Mouse (Mus musculus) embryo, embryonic 10.5 days (tissue): ENCODE results near the gene Sept10.
"Not testable (repeated sequence)": the region's sequence is repeated elsewhere in the genome, so short reads cannot be mapped to it uniquely, and the experiment has no call there.

Source experiments
- DNase-seq: peaks from one replicate; pipeline ENCODE4 v3.0.0-alpha.2; 2015; ENCODE audit warnings: low spot score

The Sept10 gene

DNA sequence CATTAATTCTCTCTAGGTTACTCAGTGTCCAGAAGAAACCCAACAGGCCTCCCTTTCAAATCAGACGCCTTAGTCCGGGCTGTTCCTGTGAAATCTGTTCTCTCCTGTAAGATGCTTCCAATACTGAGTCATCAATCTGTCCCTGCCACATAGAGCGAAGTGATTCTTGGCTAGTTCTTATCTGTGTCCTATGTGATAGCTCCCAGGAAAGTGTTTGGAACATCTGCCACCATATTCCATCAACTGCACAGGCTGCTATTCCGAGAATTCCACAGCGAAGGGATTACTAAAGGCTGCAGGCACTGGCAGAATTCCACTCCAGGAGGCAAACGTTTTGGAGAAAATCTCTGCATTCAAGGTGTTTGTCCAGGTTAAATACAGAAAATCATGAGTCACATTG, 94.0 kb downstream of the Sept10 start:
- DNase-seq: no peak

DNA sequence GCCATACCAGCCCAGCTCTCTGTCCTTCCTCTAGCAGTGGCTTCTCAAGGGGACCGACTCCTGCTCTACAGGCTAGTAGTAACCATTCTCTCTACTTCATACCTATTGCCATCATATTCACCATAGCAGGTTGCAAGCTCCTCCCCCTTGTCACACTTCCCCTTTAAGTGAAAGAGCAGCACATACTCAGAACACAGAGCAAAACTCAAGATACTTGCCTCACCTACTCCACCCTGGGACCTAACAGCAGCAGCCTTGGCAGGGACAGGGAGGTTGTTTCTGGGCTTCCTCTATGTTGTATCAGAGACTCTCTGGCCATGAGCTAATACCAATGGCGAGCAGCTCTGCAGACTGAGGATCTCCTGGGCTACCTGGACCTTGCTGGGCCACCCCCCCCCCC, 96.2 kb downstream of the Sept10 start:
- no peak for DNase-seq

DNA sequence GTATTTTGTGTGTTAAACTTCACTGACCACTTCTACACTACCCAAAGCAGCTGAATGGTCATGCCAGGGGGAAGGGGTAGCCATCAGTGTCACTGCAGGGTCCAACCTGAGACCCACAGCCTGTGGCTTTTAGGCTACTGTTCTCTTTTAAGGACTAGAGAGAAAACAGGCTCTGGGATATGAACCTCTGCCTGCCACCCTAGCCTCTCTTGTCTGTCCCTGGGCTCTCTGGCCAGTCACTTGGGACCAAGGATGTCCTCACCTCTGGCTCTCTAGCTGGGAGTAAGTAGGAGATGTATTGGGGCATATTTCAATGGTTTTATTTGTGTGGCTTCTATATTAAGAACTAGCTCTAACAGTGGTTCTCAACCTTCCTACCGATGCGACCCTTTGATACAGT, 101.8 kb downstream of the Sept10 start:
- no peak for DNase-seq

DNA sequence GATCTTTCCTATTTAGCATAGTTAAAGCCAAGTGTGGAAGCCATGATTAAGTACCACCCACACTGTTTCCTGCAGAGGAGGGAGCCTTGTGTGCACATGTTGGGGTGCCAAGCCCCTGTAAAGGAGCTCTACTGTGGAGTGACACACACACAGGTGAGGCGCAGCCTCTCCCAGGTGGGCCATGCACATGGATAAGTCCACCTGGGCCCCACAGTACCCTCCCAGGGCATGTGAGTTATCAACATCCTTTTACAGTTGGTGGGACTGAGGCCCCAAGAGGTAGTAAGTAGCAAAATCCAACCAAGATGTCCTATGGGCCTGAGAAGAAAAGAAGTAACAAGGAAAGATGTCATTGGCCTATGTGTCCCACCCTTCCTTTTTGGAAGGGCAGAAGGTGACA, 102.6 kb downstream of the Sept10 start:
- no peak for DNase-seq

DNA sequence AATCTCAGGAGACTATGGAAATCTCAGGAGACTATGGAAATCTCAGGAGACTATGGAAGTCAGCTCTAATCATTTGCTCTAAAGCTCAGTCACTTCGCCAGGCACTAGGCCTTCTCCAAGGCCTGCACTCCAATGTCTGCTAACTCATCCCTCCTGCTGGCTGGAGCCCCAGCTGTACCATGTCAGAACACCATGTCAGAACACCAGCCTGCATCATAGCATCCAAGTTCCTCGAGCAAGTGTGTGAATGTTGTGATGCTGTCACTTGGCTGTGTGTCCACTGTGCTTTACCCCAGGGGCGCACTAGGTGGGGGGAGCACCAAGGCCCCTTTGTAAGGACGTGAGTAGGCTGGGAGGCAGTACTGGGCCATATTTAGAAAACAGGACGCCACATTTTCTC, 104.1 kb downstream of the Sept10 start:
- no peak for DNase-seq

DNA sequence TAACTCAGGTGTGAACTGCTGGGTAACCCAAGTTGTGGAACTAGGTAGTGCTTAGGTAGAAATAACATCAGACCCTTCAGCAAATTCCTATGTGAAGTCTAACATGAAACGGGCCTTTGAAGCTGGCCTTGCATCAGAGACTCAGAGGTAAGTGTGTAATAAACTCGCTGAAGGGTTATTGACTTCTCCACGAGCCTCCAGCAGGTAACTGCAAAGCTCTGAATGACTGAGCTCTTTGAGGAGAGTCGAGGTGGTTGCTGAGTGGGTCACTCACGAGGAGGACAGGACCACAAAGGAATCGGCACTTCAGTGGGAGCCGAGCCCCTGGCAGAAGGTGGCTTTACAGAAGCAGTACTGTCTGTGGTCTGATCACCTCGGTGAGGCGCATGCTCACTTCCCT, 105.3 kb downstream of the Sept10 start:
- DNase-seq: no peak

DNA sequence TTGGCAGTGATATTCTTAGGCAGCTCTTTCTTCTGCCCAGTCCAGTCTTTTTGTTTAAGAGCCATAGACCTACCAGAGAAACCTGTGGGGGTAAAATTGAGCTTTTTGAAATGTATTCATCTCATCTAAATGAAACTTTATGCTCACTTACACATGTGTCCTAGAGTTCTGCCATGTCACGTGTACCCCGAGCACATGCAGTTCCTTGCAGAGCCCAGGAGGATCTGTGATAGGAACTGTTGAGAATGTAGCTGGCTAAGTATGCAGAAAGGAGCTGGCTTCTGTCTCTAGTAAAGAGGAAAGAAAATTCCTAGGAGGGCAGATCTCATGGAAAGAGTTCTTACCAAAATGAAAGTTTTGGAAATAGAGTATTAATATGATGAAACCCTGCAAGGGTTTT, 106.0 kb downstream of the Sept10 start:
- no peak for DNase-seq

DNA sequence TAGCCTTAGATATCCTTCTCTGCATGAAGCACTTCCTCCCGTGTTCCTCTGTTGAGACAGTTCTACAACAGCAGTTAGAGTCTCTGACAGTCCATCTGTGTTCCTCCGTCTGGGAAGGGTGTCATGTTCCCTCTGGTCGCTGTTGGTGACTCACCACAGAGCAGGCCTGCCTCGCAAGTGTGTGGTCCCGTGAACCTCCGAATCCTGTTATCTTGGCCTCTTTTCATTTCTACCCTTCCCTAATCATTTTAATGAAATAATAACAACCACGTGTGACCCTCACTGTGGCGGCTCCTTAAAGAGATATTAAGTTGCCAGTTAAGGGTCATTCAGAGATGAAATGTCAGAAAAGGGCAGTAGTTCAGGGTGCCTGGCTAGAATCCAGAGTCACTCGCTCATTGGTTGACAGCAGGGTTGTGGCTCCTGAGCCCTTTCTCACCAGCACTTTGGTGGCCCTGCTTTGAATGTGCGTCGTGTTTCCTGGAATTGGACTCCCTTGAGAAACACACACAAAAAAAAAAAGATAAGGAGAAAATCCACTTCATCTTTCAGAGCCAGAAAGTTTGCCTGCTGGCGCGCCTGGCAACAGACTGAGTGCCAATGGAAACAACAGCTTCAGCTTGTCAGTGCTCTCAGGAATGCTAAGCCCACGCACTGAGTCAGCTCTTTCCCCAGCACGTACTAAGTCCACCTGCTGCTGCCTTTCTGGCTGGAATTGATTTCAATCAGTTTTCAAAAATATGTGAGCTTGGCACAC, 106.9 kb downstream of the Sept10 start:
- peak; percentile 68 for DNase-seq

DNA sequence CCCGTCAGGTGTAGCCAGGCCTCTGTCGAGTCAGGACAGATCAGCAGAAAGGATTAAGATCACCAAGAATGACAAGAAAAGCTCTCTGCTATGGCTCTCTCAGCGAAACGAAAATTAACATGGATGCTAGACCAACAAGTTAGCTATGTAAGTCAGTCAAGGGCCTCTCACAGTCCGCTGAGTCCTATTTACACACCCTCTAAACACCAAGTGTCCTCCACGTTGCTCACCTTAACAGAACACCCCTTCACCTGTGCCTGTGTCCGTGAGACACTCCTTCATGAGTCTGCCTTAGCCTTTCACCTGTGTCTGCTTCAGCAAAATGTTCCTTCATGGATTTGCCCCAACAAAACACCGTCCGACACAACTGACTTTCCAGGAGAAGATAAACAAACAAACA, 108.3 kb downstream of the Sept10 start:
- DNase-seq: no peak

DNA sequence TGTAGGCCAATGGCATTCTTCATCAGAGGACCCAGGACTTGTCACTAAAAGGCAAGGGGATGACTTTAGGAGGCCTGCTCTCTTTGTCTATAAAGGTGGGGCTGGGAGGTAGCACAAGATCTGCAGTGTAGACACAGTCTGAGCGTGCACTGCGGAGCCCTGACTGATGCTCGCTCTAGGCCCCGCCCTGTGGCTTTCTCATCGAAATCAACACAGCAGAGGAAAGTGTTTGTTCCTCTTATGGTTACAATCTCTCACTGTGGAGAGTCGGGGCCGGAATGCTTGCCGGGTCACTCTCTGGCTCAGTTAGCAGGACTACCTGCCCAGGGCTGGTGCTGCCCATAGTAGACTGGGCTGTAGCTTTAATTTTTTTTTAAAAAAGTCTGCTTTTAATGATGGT, 108.9 kb downstream of the Sept10 start:
- no peak for DNase-seq

DNA sequence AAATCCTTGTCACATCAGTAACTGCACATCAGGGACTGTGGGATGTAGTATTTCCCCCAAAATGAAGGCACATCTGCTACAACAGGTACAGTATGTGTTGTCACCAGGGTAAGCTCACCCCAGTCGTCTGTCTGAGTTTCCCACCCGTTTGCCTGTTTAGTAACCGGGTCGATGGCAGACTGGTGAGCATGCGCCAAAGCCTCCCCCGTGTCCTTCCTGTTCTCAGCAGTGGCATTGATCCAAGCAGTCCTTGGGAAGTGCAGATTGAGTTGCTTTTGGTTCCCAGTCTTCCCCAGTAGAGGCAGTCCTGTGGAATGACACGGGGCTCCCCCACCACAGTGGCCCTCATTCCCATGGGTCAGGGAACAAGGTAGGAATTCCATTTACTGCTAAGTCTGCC, 111.3 kb downstream of the Sept10 start:
- no peak for DNase-seq

DNA sequence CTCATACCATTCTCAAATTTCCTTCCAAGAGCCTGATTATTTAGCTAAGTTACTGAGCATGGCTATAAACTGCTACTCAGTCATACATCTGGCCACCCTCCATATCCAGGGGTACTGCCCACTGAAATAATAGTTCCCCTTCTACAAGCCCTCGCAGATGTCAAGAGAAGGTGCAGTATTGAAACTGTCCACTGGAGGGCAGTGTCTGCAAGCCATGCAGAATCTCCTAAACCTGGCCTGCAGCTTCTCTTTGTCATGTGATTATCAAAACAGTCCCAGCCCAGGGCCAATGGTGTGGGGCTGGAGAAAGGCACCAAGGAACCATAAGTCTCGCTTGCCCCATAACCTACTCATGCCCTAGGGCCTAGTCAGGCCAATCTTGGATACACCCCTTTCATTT, 112.6 kb downstream of the Sept10 start:
- peak; percentile 87 for DNase-seq

DNA sequence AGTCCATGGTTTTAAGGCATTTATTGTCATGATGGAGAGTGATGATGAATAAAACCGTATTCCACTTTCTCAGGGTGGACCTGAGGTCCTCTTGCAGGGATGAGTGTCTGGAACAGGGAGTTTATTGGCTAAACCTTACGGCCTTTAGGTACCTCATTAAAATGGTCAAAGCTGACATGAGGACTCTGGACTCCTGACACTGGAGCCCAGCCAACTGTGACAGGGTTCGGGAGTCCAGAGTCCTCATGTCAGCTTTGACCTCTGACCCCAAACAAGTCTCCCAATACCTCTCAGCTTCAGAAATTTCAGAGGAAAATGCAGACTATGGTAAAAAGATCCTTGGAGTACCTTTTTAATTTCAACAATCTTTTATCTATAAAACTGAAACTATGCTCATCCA, 115.0 kb downstream of the Sept10 start:
- DNase-seq: no peak

DNA sequence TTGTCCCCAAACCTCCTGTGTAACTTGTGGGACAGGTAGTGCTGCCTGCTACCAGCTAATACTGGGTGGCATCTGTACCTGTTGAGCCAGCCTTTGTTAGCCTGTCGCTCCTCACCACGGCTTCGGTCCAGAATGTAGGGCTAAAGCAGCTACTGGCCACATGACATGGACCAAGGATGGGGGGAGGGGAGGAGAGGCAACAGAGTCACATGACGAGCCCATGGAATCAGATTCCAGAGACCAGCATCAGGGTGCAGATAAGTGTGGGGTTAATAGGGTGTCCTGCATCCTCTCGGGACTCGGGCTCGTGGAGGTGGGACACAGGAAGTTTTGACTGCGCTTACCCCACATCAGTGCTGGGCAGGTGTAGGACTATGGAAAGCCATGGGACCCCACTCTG, 115.8 kb downstream of the Sept10 start:
- no peak for DNase-seq

DNA sequence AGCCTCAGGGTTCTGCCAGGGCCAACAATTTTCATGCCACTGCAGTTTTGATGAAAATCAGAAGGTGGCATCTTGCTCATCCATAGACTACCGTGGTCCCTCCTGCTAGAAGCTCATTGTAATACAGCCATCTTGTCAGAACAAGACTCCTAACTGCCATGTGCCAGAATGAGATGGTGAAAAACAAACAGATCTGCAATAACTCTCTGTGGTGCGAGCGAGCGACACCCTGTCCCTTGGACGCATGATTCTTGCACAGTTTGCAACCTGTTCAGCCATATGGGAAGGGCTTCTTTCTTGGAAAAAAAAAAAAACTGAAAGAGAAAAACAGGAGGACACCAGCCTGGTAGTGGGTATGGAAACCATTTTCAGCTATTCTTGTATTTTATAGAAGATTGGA, 117.0 kb downstream of the Sept10 start:
- no peak for DNase-seq

DNA sequence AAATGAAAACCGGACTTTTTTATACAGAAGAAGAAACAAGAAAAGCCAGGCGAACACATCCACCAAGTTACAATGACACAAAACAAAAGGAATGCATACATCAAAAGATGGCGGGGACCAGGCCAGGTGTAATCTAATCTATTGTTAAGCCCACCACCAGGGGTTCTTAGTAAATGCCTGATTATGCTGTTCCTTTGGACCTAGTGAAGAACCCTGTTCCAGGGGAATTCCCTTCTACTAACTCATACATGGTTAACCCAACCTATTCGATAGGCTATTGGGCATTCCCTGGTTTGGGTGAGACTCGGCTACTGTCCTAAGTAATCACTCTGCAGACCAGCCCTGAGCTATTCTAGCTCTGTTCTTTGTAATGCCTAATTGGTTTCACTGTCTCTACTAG, 118.6 kb downstream of the Sept10 start:
- not testable (repeated sequence) for DNase-seq

DNA sequence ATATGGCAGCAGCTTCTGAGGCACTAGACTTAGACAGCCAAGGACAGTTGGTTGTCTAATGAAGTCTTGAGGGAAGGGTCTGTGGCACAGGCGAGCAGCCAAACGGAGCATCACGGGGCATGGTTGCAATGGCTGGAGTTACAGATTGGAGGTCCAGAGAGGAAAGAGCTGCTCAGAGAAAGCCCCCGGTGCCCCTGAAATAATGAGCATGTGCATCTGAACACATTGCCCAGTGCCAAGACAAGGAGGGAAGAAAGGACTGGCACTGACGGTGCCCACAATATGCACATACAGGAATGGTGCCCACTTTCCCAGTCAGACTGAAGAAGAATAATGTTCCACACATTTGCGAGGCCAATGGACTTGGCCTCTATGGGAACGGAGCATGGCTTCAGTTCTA, 129.7 kb downstream of the Sept10 start:
- DNase-seq: no peak
